In genomic region chr10:9579374-9579773, GRCm38 (mm10) we compare ENCODE assay signal across 17 mouse cellular contexts.
"Had no signal": no experiment of that assay in that cellular context is flagged by ENCODE, and none has a peak within 500 bp of the region (broad histone marks: within the 10 kb centered on the region; RNA-seq: fewer than 3 reads in every experiment).

No protein-coding gene starts in this region.

- H3K4me2 ChIP-seq: lung, embryonic 15.5 days; midbrain, embryonic 11.5 days; midbrain, embryonic 13.5 days; midbrain, embryonic 15.5 days; neural tube, embryonic 12.5 days; stomach, embryonic 15.5 days had no signal

- H3K4me3 ChIP-seq: lung, embryonic 15.5 days; megakaryocyte, embryonic 14.5 days; midbrain, embryonic 13.5 days; midbrain, embryonic 15.5 days; neural tube, embryonic 12.5 days; stomach, embryonic 15.5 days had no signal

- H3K9me3 ChIP-seq: lung, embryonic 15.5 days; megakaryocyte, embryonic 14.5 days; midbrain, embryonic 13.5 days; midbrain, embryonic 15.5 days; neural tube, embryonic 12.5 days; stomach, embryonic 15.5 days had no signal

- ATAC-seq: lung, postnatal 0 days; midbrain, embryonic 13.5 days; midbrain, embryonic 15.5 days had no signal

- H3K36me3 ChIP-seq: lung, embryonic 15.5 days; midbrain, embryonic 13.5 days; midbrain, embryonic 15.5 days; neural tube, embryonic 12.5 days; stomach, embryonic 15.5 days had no signal

- H3K9ac ChIP-seq: lung, embryonic 15.5 days; midbrain, embryonic 13.5 days; midbrain, embryonic 15.5 days; neural tube, embryonic 12.5 days; stomach, embryonic 15.5 days had no signal

- H3K27ac ChIP-seq: lung, embryonic 15.5 days; macrophage; midbrain, embryonic 13.5 days; midbrain, embryonic 15.5 days; neural tube, embryonic 12.5 days; stomach, embryonic 15.5 days; stomach, postnatal 0 days had no signal

- H3K27me3 ChIP-seq: lung, embryonic 15.5 days; megakaryocyte, embryonic 14.5 days; midbrain, embryonic 13.5 days; midbrain, embryonic 15.5 days; neural tube, embryonic 12.5 days; stomach, embryonic 15.5 days had no signal

- H3K4me1 ChIP-seq: megakaryocyte, embryonic 14.5 days; midbrain, embryonic 15.5 days; neural tube, embryonic 12.5 days; stomach, embryonic 15.5 days had no signal

- DNase-seq: lung, adult 2 months; lung, postnatal 14 days; lung, postnatal 36 days; right cerebral cortex, postnatal 14 days; thymus, adult 2 months; thymus, postnatal 25 days; thymus, postnatal 4 days had no signal
